Mouse (Mus musculus): ENCODE results near the gene Tmem161b.

DNA sequence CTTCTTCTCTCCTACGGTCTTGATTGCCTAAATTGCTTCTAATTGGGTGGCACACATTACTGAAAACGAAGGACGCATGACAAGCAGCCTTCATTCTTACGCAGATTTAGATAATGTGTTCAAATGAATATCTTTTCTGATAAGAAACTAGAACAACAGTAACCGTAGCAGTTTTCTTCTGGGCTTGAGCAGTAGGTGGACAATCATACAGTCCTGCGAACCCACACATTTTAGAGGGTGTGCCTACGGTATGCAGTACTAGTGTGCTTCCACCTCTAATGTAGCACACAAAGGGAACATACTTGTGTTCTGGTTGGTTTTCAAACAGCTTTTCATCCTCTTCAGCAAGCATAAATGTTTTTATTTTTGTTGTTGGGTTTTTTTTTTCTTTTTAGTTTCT is 122.6 kb downstream of the Tmem161b start:
- no peak for TF ChIP-seq POLR2A (IDR thresholded peaks at IDR 0.05; ENCODE audit: low read depth, low read length)
- no peak for TF ChIP-seq CTCF (IDR thresholded peaks at IDR 0.05; ENCODE audit: borderline replicate concordance, insufficient read depth, low read length)
